Mouse (Mus musculus) G1E (cell line): ENCODE measurements around the gene Ep400. TPM values are rescaled to one million over a fixed set of nuclear protein-coding genes. Genes with fewer than 3 reads are reported as not detected.

Experiments used
- ATAC-seq: 2 replicates; pipeline ENCODE4 v1.8.0; 2016; ENCODE audit warnings: mild to moderate bottlenecking; ENCODE audit not compliant: insufficient number of reproducible peaks, poor library complexity, low FRiP score, severe bottlenecking; ENCODE audit errors: extremely low read depth
- DNase-seq: peaks from one replicate; pipeline ENCODE4 v3.0.0; 2012; ENCODE audit warnings: low spot score
- H3K27me3 ChIP-seq: 2 replicates; pipeline ENCODE4 v1.6.1; 2012; ENCODE audit warnings: mild to moderate bottlenecking, low read length, inconsistent platforms; ENCODE audit not compliant: insufficient read depth
- H3K36me3 ChIP-seq: replicated peaks from 2 replicates; pipeline ENCODE3; 2012; ENCODE audit warnings: mild to moderate bottlenecking, inconsistent platforms
- H3K4me1 ChIP-seq: 2 replicates; pipeline ENCODE4 v1.6.1; 2012; ENCODE audit warnings: low read depth, low read length, inconsistent platforms, mixed read lengths; ENCODE audit not compliant: insufficient read depth
- H3K4me3 ChIP-seq: 2 replicates; pipeline ENCODE4 v1.5.1; 2012; ENCODE audit warnings: low read depth, mild to moderate bottlenecking, inconsistent platforms, low read length, moderate library complexity, mixed read lengths
- H3K9me3 ChIP-seq: replicated peaks from 2 replicates; pipeline ENCODE4 v1.6.1; 2012; ENCODE audit warnings: inconsistent platforms
- CTCF ChIP-seq: IDR thresholded peaks from 2 replicates; pipeline ENCODE4 v1.5.1; 2012; ENCODE audit warnings: low read depth, low read length, inconsistent platforms, mixed read lengths
- GATA1 ChIP-seq: IDR thresholded peaks from 2 replicates; pipeline ENCODE4 v1.6.1; 2012; ENCODE audit warnings: borderline replicate concordance, low read length, inconsistent platforms, mixed read lengths
- GATA2 ChIP-seq: IDR thresholded peaks from 2 replicates; pipeline ENCODE4 v1.6.1; 2012; ENCODE audit warnings: low read depth, low read length, inconsistent platforms, borderline replicate concordance
- POLR2AphosphoS5 ChIP-seq: IDR thresholded peaks from 2 replicates; pipeline ENCODE4 v1.6.1; 2012; ENCODE audit warnings: low read depth, low read length, inconsistent platforms; ENCODE audit not compliant: insufficient replicate concordance
- TAL1 ChIP-seq: conservative IDR thresholded peaks from 2 replicates; pipeline ENCODE4 v1.6.1; 2012; ENCODE audit warnings: low read depth, low read length, inconsistent platforms, mixed read lengths
- polyA plus RNA-seq: library from polyadenylated mRNA; stranded (reverse); fragments of >175 nt; gene quantifications from 2 replicates; pipeline ENCODE4 v1.2.3, GENCODE M21; 2012
- total RNA-seq, 2 experiments: library from RNA; stranded (forward) in 1 of 2; stranded (reverse) in 1 of 2; fragments of 200-1000 nt in 1 of 2; fragments of >200 nt in 1 of 2; fragmentation: Nextera tagmentation in 1 of 2; gene quantifications; 2 replicates each; pipeline ENCODE4 v1.2.3; 2014 to 2017

Ep400 gene
- total and polyA plus RNA-seq, 3 experiments: 42.0 to 162 (median 129) TPM

- ATAC-seq (peak; percentile 32; the same call in 1 of the 2 replicates), DNase-seq (peak; percentile 65)
- Histone ChIP-seq H3K9me3 (no peaks in the 10 kb centered on the region), H3K36me3 (peaks cover 95% of the 10 kb centered on the region), H3K4me3 (no peak overlapping the region), H3K27me3 (no peaks in the 10 kb centered on the region), H3K4me1 (peaks cover 62% of the 10 kb centered on the region)
- no peak for TF ChIP-seq TAL1
- TF ChIP-seq GATA2: no peak
- no peak for TF ChIP-seq POLR2AphosphoS5
- TF ChIP-seq GATA1: no peak
- TF ChIP-seq CTCF: peak; percentile 57
Observed at GRCm38 (mm10) chr5:110788684-110789083, 18.2 kb upstream of the Ep400 start.

DNA sequence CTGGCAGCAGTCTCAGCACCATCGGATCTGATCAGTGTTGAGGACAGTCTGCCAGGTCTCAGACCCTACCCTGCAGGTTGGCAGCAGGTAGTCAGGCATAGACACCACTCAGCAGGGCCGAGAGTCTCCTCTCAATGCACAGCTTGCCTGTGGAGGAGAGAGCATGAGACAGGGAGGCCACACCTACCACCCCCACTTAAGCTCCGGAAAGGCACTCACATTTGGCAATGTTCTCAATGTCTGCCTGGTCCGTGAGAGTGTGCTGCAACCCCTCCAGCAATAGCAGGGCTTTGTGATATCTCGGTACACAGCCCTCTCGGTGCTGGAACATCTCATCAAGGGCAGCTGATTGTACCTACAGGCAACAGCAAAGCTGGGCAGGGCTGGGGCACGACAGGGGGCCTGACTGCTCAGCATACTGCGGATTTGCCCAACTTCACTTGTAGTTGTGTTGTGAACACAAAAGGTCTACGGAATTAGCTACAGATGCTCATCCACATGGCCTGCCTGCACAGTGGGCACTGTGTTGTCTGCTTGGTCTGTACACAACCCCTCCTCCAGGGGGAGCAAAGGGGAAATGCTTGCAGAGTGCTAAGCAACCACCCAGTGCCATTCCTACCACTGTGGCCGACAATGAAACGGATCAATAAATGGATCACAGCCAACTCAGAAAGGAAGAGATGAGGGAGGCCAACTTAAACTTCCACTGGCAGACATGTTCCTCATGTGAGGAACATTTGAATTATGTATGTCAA, 15.7 kb upstream of the Ep400 start:
- Histone ChIP-seq H3K4me1 (peaks cover 74% of the 10 kb centered on the region), H3K27me3 (no peaks in the 10 kb centered on the region), H3K36me3 (peaks cover 73% of the 10 kb centered on the region), H3K4me3 (no peak overlapping the region), H3K9me3 (no peaks in the 10 kb centered on the region)
- DNase-seq: no peak
- TF ChIP-seq POLR2AphosphoS5 (no peak), CTCF (peak; percentile 43; the same call in 1 of the 2 replicates), GATA1 (no peak), TAL1 (no peak)
- no peak for ATAC-seq

DNA sequence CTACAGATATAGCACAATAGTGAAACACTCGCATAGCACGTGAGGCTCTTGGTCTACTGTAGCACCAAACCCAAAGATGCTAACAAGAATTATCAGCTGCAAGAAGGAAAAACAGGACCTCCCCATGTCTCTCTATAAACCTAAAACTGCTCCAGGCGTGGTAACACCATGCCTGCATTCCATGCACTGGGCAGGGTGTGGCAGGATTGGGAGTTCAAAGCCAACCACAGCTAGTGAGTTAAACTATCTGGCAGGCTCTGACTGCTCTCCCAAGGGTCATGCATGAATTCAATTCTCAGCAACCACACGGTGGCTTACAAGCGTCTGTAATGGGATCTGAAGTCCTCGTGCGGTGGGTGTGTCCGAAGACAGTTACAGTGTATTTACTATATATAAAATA, 12.6 kb upstream of the Ep400 start:
- H3K9me3 ChIP-seq: no peaks in the 10 kb centered on the region
- H3K27me3 ChIP-seq: no peaks in the 10 kb centered on the region
- no peak overlapping the region for H3K4me3 ChIP-seq
- TF ChIP-seq GATA2 (no peak), TAL1 (no peak), POLR2AphosphoS5 (no peak), GATA1 (no peak), CTCF (no peak)
- peaks cover 70% of the 10 kb centered on the region for H3K4me1 ChIP-seq
- DNase-seq: no peak
- ATAC-seq: no peak
- H3K36me3 ChIP-seq: peaks cover 56% of the 10 kb centered on the region

- peaks cover 70% of the 10 kb centered on the region for H3K4me1 ChIP-seq
- ATAC-seq (no peak), DNase-seq (no peak)
- H3K4me3 ChIP-seq: no peak overlapping the region; the same call in 1 of the 2 replicates
- TF ChIP-seq CTCF (no peak), TAL1 (no peak), GATA1 (no peak), POLR2AphosphoS5 (no peak), GATA2 (no peak)
- H3K36me3 ChIP-seq: peaks cover 56% of the 10 kb centered on the region
- no peaks in the 10 kb centered on the region for H3K27me3 ChIP-seq
- no peaks in the 10 kb centered on the region for H3K9me3 ChIP-seq
Observed at GRCm38 (mm10) chr5:110781529-110782238, 11.2 kb upstream of the Ep400 start.

DNA sequence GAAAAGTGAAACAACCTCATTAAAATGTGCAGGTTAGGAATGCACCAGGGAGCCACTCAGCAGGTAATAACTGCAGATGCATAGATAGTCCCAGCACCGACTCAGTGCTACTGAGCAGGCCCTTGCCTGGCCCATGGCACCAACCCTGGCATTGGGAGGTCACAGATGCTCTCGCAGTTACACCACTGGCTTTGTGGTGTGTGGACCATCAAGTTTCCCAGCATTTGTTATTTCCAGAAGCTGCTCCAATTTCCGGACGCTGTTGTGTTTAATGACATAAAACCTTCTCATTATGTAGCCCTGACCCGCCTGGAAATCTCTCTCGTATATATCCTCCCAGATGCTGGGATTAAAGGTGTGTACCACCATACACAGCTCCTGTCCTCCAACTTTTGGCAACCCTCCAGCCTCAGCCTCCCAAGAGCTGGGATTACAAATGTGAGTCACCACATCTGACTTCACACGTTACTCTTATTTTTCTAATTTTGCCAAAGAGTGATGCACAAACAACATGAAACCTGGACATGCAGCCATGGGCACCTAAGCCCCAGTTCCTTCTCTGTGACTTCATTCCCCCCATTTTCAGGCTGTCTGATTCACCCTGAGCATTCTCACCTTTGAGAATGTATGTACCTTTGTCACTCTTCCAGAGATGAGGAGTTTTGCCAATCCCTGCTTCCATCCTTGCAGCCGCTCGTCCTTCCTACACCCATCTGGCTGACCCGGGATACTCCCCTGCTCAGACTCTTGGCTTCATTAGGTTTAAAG, 10.4 kb upstream of the Ep400 start:
- TF ChIP-seq POLR2AphosphoS5 (no peak), GATA1 (no peak)
- Histone ChIP-seq H3K9me3 (no peaks in the 10 kb centered on the region), H3K27me3 (no peaks in the 10 kb centered on the region), H3K36me3 (peaks cover 56% of the 10 kb centered on the region), H3K4me1 (peaks cover 70% of the 10 kb centered on the region), H3K4me3 (peak overlapping the region; percentile 90)
- no peak for DNase-seq
- no peak for ATAC-seq

DNA sequence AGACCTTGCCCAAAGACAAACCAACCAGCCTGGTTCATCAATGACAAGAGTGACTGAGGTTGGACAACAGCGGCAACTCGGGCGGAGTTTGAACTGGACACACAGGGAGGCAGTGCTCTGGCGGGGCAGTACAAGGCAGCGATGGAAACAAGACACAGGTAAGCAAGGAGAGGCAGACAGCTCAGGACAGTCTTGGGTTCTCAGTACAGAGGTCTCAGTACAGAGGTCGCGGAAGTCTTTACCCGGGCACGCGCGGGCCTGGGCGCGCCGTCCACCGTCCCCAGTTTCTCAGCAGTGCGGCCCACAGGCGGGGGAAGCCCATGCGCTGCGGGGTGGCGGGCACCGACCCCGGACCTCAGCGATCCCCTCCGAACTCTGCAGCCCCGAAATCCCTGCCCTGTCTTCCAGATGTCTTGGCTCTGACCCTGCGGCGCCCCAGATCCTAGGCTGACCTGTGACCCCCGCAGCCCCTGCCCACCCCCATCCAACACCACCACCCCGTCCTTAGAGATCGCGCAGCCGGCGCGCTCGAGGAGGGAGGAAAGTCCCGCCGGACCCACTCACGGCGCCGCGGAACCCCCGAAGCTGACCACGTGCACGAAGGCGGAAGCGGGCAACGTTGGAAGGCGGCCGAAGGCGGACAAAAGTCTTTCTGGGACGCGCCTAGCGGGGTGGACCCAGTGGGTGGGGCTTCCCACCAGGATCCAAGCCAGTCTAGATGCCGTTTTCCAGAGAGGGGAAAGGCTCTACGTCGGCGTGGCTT, 9.7 kb upstream of the Ep400 start, which contains the start of gene Pus1:
TSS of gene Pus1 (minus strand) at position 662 of the 763 bp plus-strand sequence.
- Histone ChIP-seq H3K4me3 (peak within 1 kb of the TSS; percentile 90), H3K27me3 (no peaks in the 10 kb centered on the region), H3K36me3 (peaks cover 57% of the 10 kb centered on the region), H3K9me3 (no peaks in the 10 kb centered on the region), H3K4me1 (peaks cover 77% of the 10 kb centered on the region)
- ATAC-seq: peak; percentile 82
- DNase-seq: peak; percentile 96
- TF ChIP-seq CTCF: no peak
- no peak for TF ChIP-seq TAL1
